8 mouse cellular contexts compared by ENCODE assay signal in genomic region chr5:135064382-135064766, GRCm38 (mm10). TPM values are rescaled to one million over a fixed set of nuclear protein-coding genes. Genes with fewer than 3 reads are reported as not detected.
DNase-seq lines count a peak whose midpoint lies in the region; ATAC-seq and TF ChIP-seq lines count a peak whose summit lies in the region.

No protein-coding gene starts in this region.

- peak overlapping the region; percentile 95 for H3K4me2 ChIP-seq in limb, embryonic 13.5 days (replicated peaks)

- peak overlapping the region; percentile 80 for H3K27ac ChIP-seq in testis, adult 2 months (ENCODE audit: control insufficient read depth, insufficient read depth, low read depth, low read length)
- H3K27ac ChIP-seq in limb, embryonic 13.5 days, result 0 out of 2 replicates have a peak overlapping the region, but pooled peaks have one; percentile 10
- peak overlapping the region; percentile 51 for H3K27ac ChIP-seq in small intestine, adult 2 months (ENCODE audit: insufficient read depth, low read depth, low read length)

- H3K9me3 ChIP-seq in limb, embryonic 13.5 days, result no peaks in the 10 kb centered on the region

- H3K27me3 ChIP-seq in testis, adult 2 months (ENCODE audit: control insufficient read depth, insufficient read depth, low read length), result no peaks in the 10 kb centered on the region
- H3K27me3 ChIP-seq in limb, embryonic 13.5 days, result no peaks in the 10 kb centered on the region
- no peaks in the 10 kb centered on the region for H3K27me3 ChIP-seq in small intestine, adult 2 months (ENCODE audit: control insufficient read depth, insufficient read depth, low read length)

- no peak for DNase-seq in frontal cortex, postnatal 14 days (ENCODE audit: low spot score in 2 of 2)
- DNase-seq in testis, postnatal 14 days (ENCODE audit: low spot score), result no peak
- no peak for DNase-seq in retina, embryonic 14.5 days (ENCODE audit: low spot score)
- no peak for DNase-seq in yolk sac, embryonic 10.5 days (ENCODE audit: low spot score)

- peak overlapping the region; percentile 98 for H3K4me3 ChIP-seq in testis, adult 2 months (ENCODE audit: control insufficient read depth, low read depth, low read length)
- peak overlapping the region; percentile 99 for H3K4me3 ChIP-seq in limb, embryonic 13.5 days
- peak overlapping the region; percentile 84 for H3K4me3 ChIP-seq in small intestine, adult 2 months (ENCODE audit: low read depth, low read length)

- H3K36me3 ChIP-seq in testis, adult 2 months (ENCODE audit: control insufficient read depth, insufficient read depth, low read length), result peaks cover 4% of the 10 kb centered on the region; the same call in 1 of the 2 replicates
- H3K36me3 ChIP-seq in limb, embryonic 13.5 days, result peaks cover 55% of the 10 kb centered on the region
- peaks cover 10% of the 10 kb centered on the region for H3K36me3 ChIP-seq in small intestine, adult 2 months (ENCODE audit: control insufficient read depth, insufficient read depth, low read length)

- peak overlapping the region; percentile 93 for H3K9ac ChIP-seq in limb, embryonic 13.5 days

- WGBS in limb, embryonic 13.5 days, result under 1% methylated on average over 40 of the region's 40 CpGs
- WGBS in small intestine, adult 2 months, result under 1% methylated on average over 40 of the region's 40 CpGs

- no peak for TF ChIP-seq CTCF in testis, adult 2 months (IDR thresholded peaks at IDR 0.05; ENCODE audit: control insufficient read depth, insufficient read depth, insufficient replicate concordance, low read depth, low read length)
- TF ChIP-seq CTCF in small intestine, adult 2 months (IDR thresholded peaks at IDR 0.05; ENCODE audit: extremely low read depth, insufficient read length, insufficient replicate concordance, low read depth, low read length), result no peak

- peaks cover 2% of the 10 kb centered on the region for H3K4me1 ChIP-seq in testis, adult 2 months (ENCODE audit: control insufficient read depth, insufficient read depth, low read length)
- H3K4me1 ChIP-seq in limb, embryonic 13.5 days, result peaks cover 21% of the 10 kb centered on the region
- peaks cover 4% of the 10 kb centered on the region; the same call in 1 of the 2 replicates for H3K4me1 ChIP-seq in small intestine, adult 2 months (ENCODE audit: control insufficient read depth, insufficient read depth, insufficient read length, low read length)

- peak; percentile 33; the same call in 1 of the 2 replicates for ATAC-seq in frontal cortex, adult (ENCODE audit: low TSS enrichment)
- peak; percentile 66 for ATAC-seq in limb, embryonic 13.5 days (ENCODE audit: low FRiP score, low read depth)

- no peak for TF ChIP-seq POLR2A in testis, adult 2 months (IDR thresholded peaks at IDR 0.05; ENCODE audit: control insufficient read depth, low read depth, low read length)
- TF ChIP-seq POLR2A in small intestine, adult 2 months (IDR thresholded peaks at IDR 0.05; ENCODE audit: low read depth, low read length), result no peak

RNA-seq across cellular contexts. Expression of gene Dnajc30, which starts 0.4 kb away (rescaled TPM):
- 23.4 TPM in 2 replicates for polyA plus RNA-seq in testis, adult 2 months (2012; rRNA removed)
- polyA plus RNA-seq in limb, embryonic 13.5 days (2015; fragmentation: Nextera tagmentation; extraction: Ambion mirVana), result 35.5 and 35.7 TPM in 2 replicates
- 30.1 and 46.4 TPM in 2 replicates for polyA plus RNA-seq in small intestine, adult 2 months (2012; rRNA removed)

RNA-seq across cellular contexts. Expression of gene Bud23, which starts 0.4 kb away (rescaled TPM):
- polyA plus RNA-seq in testis, adult 2 months (2012; rRNA removed), result 42.9 and 43.5 TPM in 2 replicates
- 143 and 145 TPM in 2 replicates for polyA plus RNA-seq in limb, embryonic 13.5 days (2015; fragmentation: Nextera tagmentation; extraction: Ambion mirVana)
- polyA plus RNA-seq in small intestine, adult 2 months (2012; rRNA removed), result 31.2 and 43.7 TPM in 2 replicates

RNA-seq across cellular contexts. Expression of gene Vps37d, which starts 13.7 kb away (rescaled TPM):
- 0.33 and 0.71 TPM in 2 replicates for polyA plus RNA-seq in testis, adult 2 months (2012; rRNA removed)
- polyA plus RNA-seq in limb, embryonic 13.5 days (2015; fragmentation: Nextera tagmentation; extraction: Ambion mirVana), result 12.7 and 15.1 TPM in 2 replicates
- polyA plus RNA-seq in small intestine, adult 2 months (2012; rRNA removed), result 3.0 and 7.0 TPM in 2 replicates

RNA-seq across cellular contexts. Expression of gene Mlxipl, which starts 25.3 kb away (rescaled TPM):
- 16.7 and 19.6 TPM in 2 replicates for polyA plus RNA-seq in testis, adult 2 months (2012; rRNA removed)
- polyA plus RNA-seq in limb, embryonic 13.5 days (2015; fragmentation: Nextera tagmentation; extraction: Ambion mirVana), result 1.6 and 2.2 TPM in 2 replicates
- polyA plus RNA-seq in small intestine, adult 2 months (2012; rRNA removed), result 190 and 304 TPM in 2 replicates

RNA-seq across cellular contexts. Expression of gene Stx1a, which starts 41.1 kb away (rescaled TPM):
- 6.8 and 7.6 TPM in 2 replicates for polyA plus RNA-seq in testis, adult 2 months (2012; rRNA removed)
- 11.7 and 13.1 TPM in 2 replicates for polyA plus RNA-seq in limb, embryonic 13.5 days (2015; fragmentation: Nextera tagmentation; extraction: Ambion mirVana)
- polyA plus RNA-seq in small intestine, adult 2 months (2012; rRNA removed), result 4.6 and 5.1 TPM in 2 replicates

Comparison
In these comparisons a context has a peak if more than half of its experiments do, and no peak if none do; other contexts are left out.
1. H3K27ac ChIP-seq: peak in every context shown above with its lines; median percentile 80 in testis, adult 2 months; 51 in small intestine, adult 2 months; 10 in limb, embryonic 13.5 days.